ENCODE assay signal across 11 mouse cellular contexts in the genomic region with DNA sequence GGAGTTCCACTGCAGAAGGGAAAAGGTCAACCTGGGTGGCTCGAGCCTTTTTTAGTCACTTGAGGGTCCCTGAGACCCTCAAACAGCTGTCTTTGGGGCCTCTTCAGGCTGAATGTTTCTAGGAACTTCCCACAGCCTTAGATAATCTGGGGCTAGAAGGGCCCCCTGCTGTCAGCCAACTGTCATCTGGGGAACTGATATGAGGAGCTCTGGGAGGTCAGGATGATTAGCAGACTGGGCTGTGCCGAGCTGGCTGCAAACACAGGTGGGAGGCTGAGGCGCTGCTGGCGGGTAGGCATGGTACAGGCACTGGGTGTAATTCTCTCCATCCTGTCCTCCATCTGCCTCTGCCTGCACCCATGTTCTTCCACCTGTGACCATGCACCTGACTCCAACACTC. TPM values are rescaled to one million over a fixed set of nuclear protein-coding genes. Genes with fewer than 3 reads are reported as not detected.
DNase-seq lines count a peak whose midpoint lies in the region; ATAC-seq and TF ChIP-seq lines count a peak whose summit lies in the region.
"Had no signal": no experiment of that assay in that cellular context is flagged by ENCODE, and none has a peak within 500 bp of the region (broad histone marks: within the 10 kb centered on the region; RNA-seq: fewer than 3 reads in every experiment).

No protein-coding gene starts in this region.

- TF ChIP-seq CTCF in MEL (IDR thresholded peaks at IDR 0.05 in 2 of 3, conservative IDR thresholded peaks at IDR 0.05 in 1 of 3; ENCODE audit: control insufficient read depth in 1 of 3, insufficient read depth in 1 of 3, low read depth in 2 of 3, low read length in 3 of 3, poor library complexity in 1 of 3, severe bottlenecking in 1 of 3): peak in 1 of 3 experiments; percentile 14; a peak in 1 of 6 replicates
- TF ChIP-seq CTCF in lung, postnatal 0 days (IDR thresholded peaks at IDR 0.05): no peak

- TF ChIP-seq RAD21 in MEL (IDR thresholded peaks at IDR 0.05; ENCODE audit: low read depth, low read length): no peak

- H3K36me3 ChIP-seq in heart, embryonic 13.5 days: peaks cover 100% of the 10 kb centered on the region
- peaks cover 0 to 16% of the 10 kb centered on the region in 2 experiments; a peak in 2 of 4 replicates for H3K36me3 ChIP-seq in MEL (ENCODE audit: control insufficient read depth in 1 of 2, insufficient read depth in 2 of 2, low read length in 2 of 2)
- peaks cover 92% of the 10 kb centered on the region for H3K36me3 ChIP-seq in liver, embryonic 13.5 days
- H3K36me3 ChIP-seq in lung, postnatal 0 days (ENCODE audit: insufficient read depth, low read length): peaks cover 31% of the 10 kb centered on the region

- 37% methylated on average over 4 of the region's 4 CpGs for whole genome bisulfite sequencing in heart, embryonic 13.5 days
- WGBS in liver, embryonic 13.5 days (ENCODE audit: insufficient replicate concordance): 10% methylated on average over 4 of the region's 4 CpGs
- WGBS in lung, postnatal 0 days: 62% methylated on average over 4 of the region's 4 CpGs

- peak overlapping the region; percentile 20 for H3K9ac ChIP-seq in heart, embryonic 13.5 days
- peak overlapping the region; percentile 60 for H3K9ac ChIP-seq in MEL (ENCODE audit: control insufficient read depth, low read depth, low read length, poor library complexity, severe bottlenecking)
- H3K9ac ChIP-seq in liver, embryonic 13.5 days: peak overlapping the region; percentile 73
- no peak overlapping the region for H3K9ac ChIP-seq in lung, postnatal 0 days (replicated peaks; ENCODE audit: low read depth)
- H3K9ac ChIP-seq: embryonic facial prominence, embryonic 12.5 days had no signal

- peak; percentile 95 to 97 for TF ChIP-seq EP300 in MEL (IDR thresholded peaks at IDR 0.05; ENCODE audit: low read depth in 1 of 2, low read length in 2 of 2)
- TF ChIP-seq EP300 in lung, postnatal 0 days (IDR thresholded peaks at IDR 0.05): no peak

- H3K27ac ChIP-seq in heart, embryonic 13.5 days (replicated peaks): no peak overlapping the region
- peak overlapping the region; percentile 95 for H3K27ac ChIP-seq in MEL (ENCODE audit: control insufficient read depth, low read depth, low read length)
- peak overlapping the region; percentile 94 for H3K27ac ChIP-seq in liver, embryonic 13.5 days
- H3K27ac ChIP-seq in lung, postnatal 0 days (ENCODE audit: low read length): no peak overlapping the region
- H3K27ac ChIP-seq: embryonic facial prominence, embryonic 12.5 days had no signal

- no peaks in the 10 kb centered on the region for H3K79me2 ChIP-seq in MEL (ENCODE audit: control insufficient read depth, insufficient read depth, low read length, poor library complexity)

- ATAC-seq in heart, embryonic 13.5 days (ENCODE audit: extremely low read depth, insufficient number of reproducible peaks, low FRiP score, low TSS enrichment): no peak
- peak; percentile 97 for ATAC-seq in liver, embryonic 13.5 days (ENCODE audit: low read depth)
- ATAC-seq in inflammation-experienced regulatory T-cells, adult 6 months: no peak
- no peak for ATAC-seq in lung, postnatal 0 days

- peak overlapping the region; percentile 16 for H3K4me2 ChIP-seq in heart, embryonic 13.5 days
- peak overlapping the region; percentile 74 for H3K4me2 ChIP-seq in liver, embryonic 13.5 days
- H3K4me2 ChIP-seq in lung, postnatal 0 days (replicated peaks; ENCODE audit: low read depth, low read length): no peak overlapping the region
- H3K4me2 ChIP-seq: embryonic facial prominence, embryonic 12.5 days had no signal

- peak in 1 of 2 experiments; percentile 54; a peak in 1 of 4 replicates for TF ChIP-seq POLR2A in MEL (IDR thresholded peaks at IDR 0.05; ENCODE audit: control insufficient read depth in 1 of 2, insufficient read depth in 1 of 2, low read depth in 1 of 2, low read length in 2 of 2, poor library complexity in 1 of 2)

- no peaks in the 10 kb centered on the region for H3K27me3 ChIP-seq in heart, embryonic 13.5 days (replicated peaks)
- no peaks in the 10 kb centered on the region for H3K27me3 ChIP-seq in MEL (ENCODE audit: control insufficient read depth in 1 of 2, insufficient read depth in 2 of 2, low read length in 2 of 2)
- H3K27me3 ChIP-seq in liver, embryonic 13.5 days: no peaks in the 10 kb centered on the region
- H3K27me3 ChIP-seq in lung, postnatal 0 days (replicated peaks; ENCODE audit: insufficient read depth, low read length): no peaks in the 10 kb centered on the region
- H3K27me3 ChIP-seq: embryonic facial prominence, embryonic 12.5 days had no signal

- peaks cover 29% of the 10 kb centered on the region for H3K4me1 ChIP-seq in heart, embryonic 13.5 days
- H3K4me1 ChIP-seq in MEL (ENCODE audit: control insufficient read depth in 1 of 2, insufficient read depth in 2 of 2, low read length in 2 of 2): peaks cover 9 to 20% of the 10 kb centered on the region in 2 experiments; a peak in 3 of 4 replicates
- peaks cover 85% of the 10 kb centered on the region for H3K4me1 ChIP-seq in liver, embryonic 13.5 days (replicated peaks)
- no peaks in the 10 kb centered on the region for H3K4me1 ChIP-seq in lung, postnatal 0 days (ENCODE audit: insufficient read depth, low read depth, low read length)
- H3K4me1 ChIP-seq: embryonic facial prominence, embryonic 12.5 days had no signal

- no peaks in the 10 kb centered on the region for H3K9me3 ChIP-seq in heart, embryonic 13.5 days
- no peaks in the 10 kb centered on the region for H3K9me3 ChIP-seq in MEL (replicated peaks; ENCODE audit: insufficient read depth, low read length)
- no peaks in the 10 kb centered on the region for H3K9me3 ChIP-seq in liver, embryonic 13.5 days (replicated peaks)
- no peaks in the 10 kb centered on the region for H3K9me3 ChIP-seq in lung, postnatal 0 days (ENCODE audit: low read length)
- H3K9me3 ChIP-seq: embryonic facial prominence, embryonic 12.5 days had no signal

- H3K4me3 ChIP-seq in heart, embryonic 13.5 days: no peak overlapping the region
- H3K4me3 ChIP-seq in MEL (ENCODE audit: control insufficient read depth in 1 of 2, insufficient read depth in 1 of 2, low read depth in 2 of 2, low read length in 2 of 2): peak overlapping the region; percentile 24 to 27; a peak in 3 of 4 replicates
- peak overlapping the region; percentile 63 for H3K4me3 ChIP-seq in liver, embryonic 13.5 days (replicated peaks)
- H3K4me3 ChIP-seq in lung, postnatal 0 days (ENCODE audit: low read depth, low read length): no peak overlapping the region
- H3K4me3 ChIP-seq: embryonic facial prominence, embryonic 12.5 days had no signal

- no peak for DNase-seq in heart, adult 8-10 months (ENCODE audit: low spot score)
- DNase-seq in MEL (ENCODE audit: low read depth, low spot score): peak; percentile 90
- peak; percentile 59 for DNase-seq in cerebellum, adult 8-10 months
- DNase-seq in liver, embryonic 13.5 days: peak; percentile 83
- DNase-seq in frontal cortex, postnatal 36 days (ENCODE audit: low spot score in 2 of 2): no peak
- no peak for DNase-seq in lung, postnatal 0 days (ENCODE audit: low spot score)

RNA-seq across cellular contexts. Expression of a gene that starts 18.7 kb away (rescaled TPM):
- 0.85 and 1.0 TPM in 2 replicates for polyA plus RNA-seq in heart, embryonic 13.5 days (2015; fragmentation: Nextera tagmentation; extraction: Ambion mirVana)
- 1 to 10 TPM in 1 of 4 experiments, under 1 TPM in 3; 0.14 to 2.0 (median 0.53) TPM for total RNA-seq in heart, adult 8-10 months (2022)
- 0.69 and 1.1 TPM in 2 replicates for total RNA-seq in MEL (2012; rRNA removed)
- polyA plus RNA-seq in MEL (2012; ENCODE audit: insufficient read depth in 1 of 2, insufficient read length in 2 of 2, low read depth in 1 of 2, low replicate concordance in 2 of 2, missing spikeins in 1 of 2): 1 to 10 TPM in 1 of 2 experiments, not detected in 1; 1.1 TPM
- 1.3 and 1.9 TPM in 2 replicates for polyA plus RNA-seq in liver, embryonic 13.5 days (2015; fragmentation: Nextera tagmentation; extraction: Ambion mirVana)
- polyA plus RNA-seq in inflammation-experienced regulatory T-cells, adult 6 months (2017; shearing (Covaris generic)): 1 to 10 TPM; 1.4 to 1.8 (median 1.7) TPM
- 1.0 and 1.1 TPM in 2 replicates for polyA plus RNA-seq in lung, postnatal 0 days (2015; fragmentation: Nextera tagmentation; extraction: Ambion mirVana)

RNA-seq across cellular contexts. Expression of a gene that starts 18.8 kb away (rescaled TPM):
- 171 and 177 TPM in 2 replicates for polyA plus RNA-seq in heart, embryonic 13.5 days (2015; fragmentation: Nextera tagmentation; extraction: Ambion mirVana)
- 10 to 100 TPM; 58.2 to 67.2 (median 66.3) TPM for total RNA-seq in heart, adult 8-10 months (2022)
- total RNA-seq in MEL (2012; rRNA removed): 80.0 and 86.9 TPM in 2 replicates
- polyA plus RNA-seq in MEL (2012; ENCODE audit: insufficient read depth in 1 of 2, insufficient read length in 2 of 2, low read depth in 1 of 2, low replicate concordance in 2 of 2, missing spikeins in 1 of 2): 100 to 1,000 TPM in 1 of 2 experiments, not detected in 1; 168 TPM
- 90.8 and 96.9 TPM in 2 replicates for polyA plus RNA-seq in liver, embryonic 13.5 days (2015; fragmentation: Nextera tagmentation; extraction: Ambion mirVana)
- polyA plus RNA-seq in inflammation-experienced regulatory T-cells, adult 6 months (2017; shearing (Covaris generic)): 100 to 1,000 TPM in 2 of 3 experiments, 10 to 100 TPM in 1; 97.9 to 172 (median 128) TPM
- polyA plus RNA-seq in lung, postnatal 0 days (2015; fragmentation: Nextera tagmentation; extraction: Ambion mirVana): 168 and 181 TPM in 2 replicates

RNA-seq across cellular contexts. Expression of a gene that starts 32.8 kb away (rescaled TPM):
- 9.4 and 9.6 TPM in 2 replicates for polyA plus RNA-seq in heart, embryonic 13.5 days (2015; fragmentation: Nextera tagmentation; extraction: Ambion mirVana)
- 1 to 10 TPM; 4.1 to 8.8 (median 6.0) TPM for total RNA-seq in heart, adult 8-10 months (2022)
- 9.8 and 12.8 TPM in 2 replicates for total RNA-seq in MEL (2012; rRNA removed)
- polyA plus RNA-seq in MEL (2012; ENCODE audit: insufficient read depth in 1 of 2, insufficient read length in 2 of 2, low read depth in 1 of 2, low replicate concordance in 2 of 2, missing spikeins in 1 of 2): 10 to 100 TPM in 1 of 2 experiments, not detected in 1; 16.4 TPM
- 10.7 and 13.6 TPM in 2 replicates for polyA plus RNA-seq in liver, embryonic 13.5 days (2015; fragmentation: Nextera tagmentation; extraction: Ambion mirVana)
- 10 to 100 TPM; 30.4 to 48.2 (median 47.9) TPM for polyA plus RNA-seq in inflammation-experienced regulatory T-cells, adult 6 months (2017; shearing (Covaris generic))
- 6.6 and 7.4 TPM in 2 replicates for polyA plus RNA-seq in lung, postnatal 0 days (2015; fragmentation: Nextera tagmentation; extraction: Ambion mirVana)

RNA-seq across cellular contexts. Expression of a gene that starts 43.9 kb away (rescaled TPM):
- polyA plus RNA-seq in heart, embryonic 13.5 days (2015; fragmentation: Nextera tagmentation; extraction: Ambion mirVana): 0.37 and 0.64 TPM in 2 replicates
- not detected for total RNA-seq in heart, adult 8-10 months (2022)
- total RNA-seq in MEL (2012; rRNA removed): not detected in 2 replicates
- under 1 TPM in 1 of 2 experiments, not detected in 1; 0.06 TPM for polyA plus RNA-seq in MEL (2012; ENCODE audit: insufficient read depth in 1 of 2, insufficient read length in 2 of 2, low read depth in 1 of 2, low replicate concordance in 2 of 2, missing spikeins in 1 of 2)
- 0.12 TPM in 1 of 2 replicates, not detected in the other for polyA plus RNA-seq in liver, embryonic 13.5 days (2015; fragmentation: Nextera tagmentation; extraction: Ambion mirVana)
- polyA plus RNA-seq in inflammation-experienced regulatory T-cells, adult 6 months (2017; shearing (Covaris generic)): not detected
- 1.7 and 2.7 TPM in 2 replicates for polyA plus RNA-seq in lung, postnatal 0 days (2015; fragmentation: Nextera tagmentation; extraction: Ambion mirVana)

RNA-seq across cellular contexts. Expression of a gene that starts 48.6 kb away (rescaled TPM):
- polyA plus RNA-seq in heart, embryonic 13.5 days (2015; fragmentation: Nextera tagmentation; extraction: Ambion mirVana): not detected in 2 replicates
- not detected for total RNA-seq in heart, adult 8-10 months (2022)
- not detected in 2 replicates for total RNA-seq in MEL (2012; rRNA removed)
- not detected for polyA plus RNA-seq in MEL (2012; ENCODE audit: insufficient read depth in 1 of 2, insufficient read length in 2 of 2, low read depth in 1 of 2, low replicate concordance in 2 of 2, missing spikeins in 1 of 2)
- not detected in 2 replicates for polyA plus RNA-seq in liver, embryonic 13.5 days (2015; fragmentation: Nextera tagmentation; extraction: Ambion mirVana)
- polyA plus RNA-seq in inflammation-experienced regulatory T-cells, adult 6 months (2017; shearing (Covaris generic)): not detected
- polyA plus RNA-seq in lung, postnatal 0 days (2015; fragmentation: Nextera tagmentation; extraction: Ambion mirVana): 0.11 TPM in 1 of 2 replicates, not detected in the other
- total RNA-seq: gastrocnemius, postnatal 4 days had no signal
- polyA plus RNA-seq: embryonic facial prominence, embryonic 12.5 days; neural tube, embryonic 14.5 days had no signal

Comparison
In these comparisons a context has a peak if more than half of its experiments do, and no peak if none do; other contexts are left out.
1. H3K27ac ChIP-seq: peak in MEL (single experiment) and liver, embryonic 13.5 days (single experiment); none in heart, embryonic 13.5 days (single experiment) and lung, postnatal 0 days (single experiment).
2. H3K4me3 ChIP-seq: peak in MEL (2 of 2) and liver, embryonic 13.5 days (single experiment); none in heart, embryonic 13.5 days (single experiment) and lung, postnatal 0 days (single experiment).
3. DNase-seq: peak in MEL (single experiment), cerebellum, adult 8-10 months (single experiment) and liver, embryonic 13.5 days (single experiment); none in heart, adult 8-10 months (single experiment), frontal cortex, postnatal 36 days (0 of 2) and lung, postnatal 0 days (single experiment).